Mouse (Mus musculus): ENCODE measurements around the gene Sema6b.

DNA sequence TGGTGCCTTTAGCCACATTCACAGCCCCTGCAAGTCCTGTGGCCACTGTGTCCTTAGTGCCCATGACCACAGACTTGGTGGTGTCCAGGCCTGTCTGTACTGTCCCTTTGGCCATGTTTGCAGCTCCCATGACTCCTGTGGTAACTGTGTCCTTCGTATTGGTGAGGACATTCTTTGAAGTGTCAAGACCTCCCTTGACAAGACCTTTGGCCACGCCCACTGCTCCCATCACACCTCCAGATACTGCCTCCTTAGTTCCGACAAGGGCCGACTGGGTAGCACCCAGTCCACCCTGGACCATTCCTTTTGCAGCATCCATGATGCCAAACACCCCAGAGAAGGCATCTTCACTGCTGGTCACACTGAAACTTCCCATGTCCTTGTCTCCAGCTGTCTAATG, 33.2 kb downstream of the Sema6b start:
- TF ChIP-seq CTCF (IDR thresholded peaks at IDR 0.05; ENCODE audit: borderline replicate concordance, insufficient read depth, low read length) (no peak), POLR2A (IDR thresholded peaks at IDR 0.05; ENCODE audit: low read depth, low read length) (no peak)
